Mouse (Mus musculus) midbrain, embryonic 10.5 days (tissue): ENCODE results near the gene Gna12. TPM values are rescaled to one million over a fixed set of nuclear protein-coding genes. Genes with fewer than 3 reads are reported as not detected.

Experiments used
- DNase-seq: peaks from one replicate; pipeline ENCODE4 v3.0.0-alpha.2; 2017; ENCODE audit warnings: low spot score
- H3K27ac ChIP-seq: fragments of 300-500 bp; sonication (generic); replicated peaks from 2 replicates; pipeline ENCODE4 v1.5.1; 2016; ENCODE audit warnings: mild to moderate bottlenecking
- H3K27me3 ChIP-seq: fragments of 300-500 bp; sonication (generic); 2 replicates; pipeline ENCODE4 v1.6.1; 2016; ENCODE audit warnings: low read depth, mild to moderate bottlenecking; ENCODE audit not compliant: poor library complexity, severe bottlenecking
- H3K36me3 ChIP-seq: fragments of 300-500 bp; sonication (generic); 2 replicates; pipeline ENCODE4 v1.6.1; 2016; ENCODE audit warnings: mild to moderate bottlenecking, moderate library complexity
- H3K4me1 ChIP-seq: fragments of 300-500 bp; sonication (generic); 2 replicates; pipeline ENCODE4 v1.6.1; 2016
- H3K4me3 ChIP-seq: fragments of 300-500 bp; sonication (generic); 2 replicates; pipeline ENCODE4 v1.5.1; 2016; ENCODE audit warnings: mild to moderate bottlenecking, moderate library complexity
- H3K9me3 ChIP-seq: fragments of 300-500 bp; sonication (generic); replicated peaks from 2 replicates; pipeline ENCODE4 v1.6.1; 2016; ENCODE audit warnings: mild to moderate bottlenecking
- WGBS: fragments of 180-500 bp; shearing (Covaris S2); methylation state at CpG from one replicate; pipeline ENCODE4 v1.1.7; 2016; 5-methylcytosine and 5-hydroxymethylcytosine counted together
- polyA plus RNA-seq: library from polyadenylated mRNA; unstranded; fragments of >200 nt; fragmentation: Nextera tagmentation; extraction: Ambion mirVana; gene quantifications from 2 replicates; pipeline ENCODE4 v1.2.1, GENCODE M21; 2016

Gene Gna12
- polyA plus RNA-seq, 1 experiment from 2014 or later, result 7.7 TPM

GRCm38 (mm10) chr5:140764921-140765613, 65.2 kb downstream of the Gna12 start:
- no peak for DNase-seq
- WGBS, result 76% methylated on average over 6 of the region's 6 CpGs
- H3K36me3 ChIP-seq, result peaks cover 26% of the 10 kb centered on the region
- peak overlapping the region; percentile 63 for H3K27ac ChIP-seq
- H3K27me3 ChIP-seq, result no peaks in the 10 kb centered on the region
- H3K9me3 ChIP-seq, result no peaks in the 10 kb centered on the region
- no peak overlapping the region for H3K4me3 ChIP-seq
- peaks cover 27% of the 10 kb centered on the region for H3K4me1 ChIP-seq

GRCm38 (mm10) chr5:140762540-140762939, 67.7 kb downstream of the Gna12 start:
- peaks cover 48% of the 10 kb centered on the region for H3K36me3 ChIP-seq
- H3K4me1 ChIP-seq, result peaks cover 9% of the 10 kb centered on the region
- H3K9me3 ChIP-seq, result no peaks in the 10 kb centered on the region
- no peak overlapping the region for H3K4me3 ChIP-seq
- H3K27ac ChIP-seq, result no peak overlapping the region
- no peaks in the 10 kb centered on the region for H3K27me3 ChIP-seq
- 88% methylated on average over 4 of the region's 4 CpGs for WGBS
- no peak for DNase-seq

- Histone ChIP-seq H3K4me1 (no peaks in the 10 kb centered on the region), H3K27ac (no peak overlapping the region), H3K9me3 (no peaks in the 10 kb centered on the region), H3K36me3 (peaks cover 54% of the 10 kb centered on the region), H3K4me3 (no peak overlapping the region), H3K27me3 (no peaks in the 10 kb centered on the region)
- no peak for DNase-seq
- 82% methylated on average over 8 of the region's 8 CpGs for WGBS
Observed at GRCm38 (mm10) chr5:140758864-140759263, 71.4 kb downstream of the Gna12 start.

GRCm38 (mm10) chr5:140753223-140753622, 77.0 kb downstream of the Gna12 start:
- Histone ChIP-seq H3K4me3 (no peak overlapping the region), H3K36me3 (peaks cover 18% of the 10 kb centered on the region), H3K4me1 (peaks cover 14% of the 10 kb centered on the region), H3K9me3 (peaks cover 9% of the 10 kb centered on the region), H3K27me3 (no peaks in the 10 kb centered on the region), H3K27ac (no peak overlapping the region)
- WGBS, result 67% methylated on average over 5 of the region's 5 CpGs
- no peak for DNase-seq

GRCm38 (mm10) chr5:140752639-140753038, 77.6 kb downstream of the Gna12 start:
- WGBS, result 93% methylated on average over 3 of the region's 3 CpGs
- Histone ChIP-seq H3K36me3 (peaks cover 12% of the 10 kb centered on the region), H3K27me3 (no peaks in the 10 kb centered on the region), H3K4me1 (peaks cover 15% of the 10 kb centered on the region), H3K9me3 (peaks cover 9% of the 10 kb centered on the region), H3K4me3 (no peak overlapping the region), H3K27ac (no peak overlapping the region)
- DNase-seq, result no peak

- 93% methylated on average over 15 of the region's 15 CpGs for WGBS
- peaks cover 9% of the 10 kb centered on the region for H3K9me3 ChIP-seq
- no peak overlapping the region for H3K4me3 ChIP-seq
- H3K4me1 ChIP-seq, result peaks cover 15% of the 10 kb centered on the region
- H3K27ac ChIP-seq, result no peak overlapping the region
- no peak for DNase-seq
- H3K36me3 ChIP-seq, result peaks cover 7% of the 10 kb centered on the region
- H3K27me3 ChIP-seq, result no peaks in the 10 kb centered on the region
Observed at GRCm38 (mm10) chr5:140752041-140752440, 78.2 kb downstream of the Gna12 start.

- H3K4me1 ChIP-seq, result peaks cover 15% of the 10 kb centered on the region
- WGBS, result 0% methylated on average over 1 of the region's 2 CpGs
- H3K36me3 ChIP-seq, result peaks cover 5% of the 10 kb centered on the region; the same call in 1 of the 2 replicates
- H3K9me3 ChIP-seq, result peaks cover 9% of the 10 kb centered on the region
- H3K27ac ChIP-seq, result no peak overlapping the region
- H3K4me3 ChIP-seq, result no peak overlapping the region
- H3K27me3 ChIP-seq, result no peaks in the 10 kb centered on the region
- DNase-seq, result no peak
Observed at GRCm38 (mm10) chr5:140750925-140751324, 79.3 kb downstream of the Gna12 start.

GRCm38 (mm10) chr5:140749062-140749875, 81.0 kb downstream of the Gna12 start:
- DNase-seq, result peak; percentile 79
- Histone ChIP-seq H3K27ac (peak overlapping the region; percentile 88), H3K9me3 (peaks cover 9% of the 10 kb centered on the region), H3K4me3 (peak overlapping the region; percentile 49), H3K4me1 (peaks cover 15% of the 10 kb centered on the region), H3K36me3 (0 out of 2 replicates have a peak, but pooled peaks cover 5% of the 10 kb centered on the region), H3K27me3 (no peaks in the 10 kb centered on the region)
- WGBS, result 17% methylated on average over 12 of the region's 12 CpGs

GRCm38 (mm10) chr5:140748425-140748824, 81.8 kb downstream of the Gna12 start:
- no peak for DNase-seq
- Histone ChIP-seq H3K9me3 (peaks cover 9% of the 10 kb centered on the region), H3K4me3 (no peak overlapping the region), H3K27me3 (no peaks in the 10 kb centered on the region), H3K36me3 (0 out of 2 replicates have a peak, but pooled peaks cover 5% of the 10 kb centered on the region), H3K27ac (peak overlapping the region; percentile 88; the same call in 1 of the 2 replicates), H3K4me1 (peaks cover 15% of the 10 kb centered on the region)
- 89% methylated on average over 10 of the region's 10 CpGs for WGBS

GRCm38 (mm10) chr5:140743706-140744131, 86.5 kb downstream of the Gna12 start:
- Histone ChIP-seq H3K4me1 (peaks cover 6% of the 10 kb centered on the region), H3K27ac (no peak overlapping the region), H3K36me3 (no peaks in the 10 kb centered on the region), H3K4me3 (no peak overlapping the region), H3K9me3 (no peaks in the 10 kb centered on the region), H3K27me3 (no peaks in the 10 kb centered on the region)
- WGBS, result 35% methylated on average over 12 of the region's 12 CpGs
- DNase-seq, result peak; percentile 26

GRCm38 (mm10) chr5:140741877-140742276, 88.4 kb downstream of the Gna12 start:
- Histone ChIP-seq H3K36me3 (no peaks in the 10 kb centered on the region), H3K9me3 (no peaks in the 10 kb centered on the region), H3K4me3 (no peak overlapping the region), H3K4me1 (no peaks in the 10 kb centered on the region), H3K27ac (no peak overlapping the region), H3K27me3 (peaks cover 8% of the 10 kb centered on the region)
- no peak for DNase-seq

GRCm38 (mm10) chr5:140741040-140741439, 89.2 kb downstream of the Gna12 start:
- peaks cover 5% of the 10 kb centered on the region; the same call in 1 of the 2 replicates for H3K9me3 ChIP-seq
- H3K36me3 ChIP-seq, result no peaks in the 10 kb centered on the region
- H3K27me3 ChIP-seq, result peaks cover 17% of the 10 kb centered on the region
- H3K4me3 ChIP-seq, result no peak overlapping the region
- no peak for DNase-seq
- H3K27ac ChIP-seq, result no peak overlapping the region
- 82% methylated on average over 11 of the region's 11 CpGs for WGBS
- H3K4me1 ChIP-seq, result peaks cover 2% of the 10 kb centered on the region

- Histone ChIP-seq H3K27me3 (peaks cover 29% of the 10 kb centered on the region), H3K27ac (no peak overlapping the region), H3K4me3 (no peak overlapping the region), H3K4me1 (peaks cover 13% of the 10 kb centered on the region), H3K36me3 (no peaks in the 10 kb centered on the region), H3K9me3 (peaks cover 5% of the 10 kb centered on the region; the same call in 1 of the 2 replicates)
- WGBS, result 83% methylated on average over 12 of the region's 12 CpGs
- DNase-seq, result no peak
Observed at GRCm38 (mm10) chr5:140739813-140740212, 90.4 kb downstream of the Gna12 start.
